Comparison of ENCODE assay signal across 13 mouse cellular contexts in genomic region chr1:33645689-33646088, GRCm38 (mm10). TPM values are rescaled to one million over a fixed set of nuclear protein-coding genes. Genes with fewer than 3 reads are reported as not detected.
A peak's percentile ranks its signal among the peaks of the same experiment; 100 is the strongest.
DNase-seq lines count a peak whose midpoint lies in the region; ATAC-seq and TF ChIP-seq lines count a peak whose summit lies in the region.
"Had no signal": no experiment of that assay in that cellular context is flagged by ENCODE, and none has a peak within 500 bp of the region (broad histone marks: within the 10 kb centered on the region; RNA-seq: fewer than 3 reads in every experiment).

No protein-coding gene starts in this region.

- no peak overlapping the region for H3K9ac ChIP-seq in forebrain, postnatal 0 days
- H3K9ac ChIP-seq: neural tube, embryonic 15.5 days had no signal

- H3K4me1 ChIP-seq in heart, embryonic 10.5 days: peaks cover 5% of the 10 kb centered on the region; the same call in 1 of the 2 replicates
- H3K4me1 ChIP-seq in megakaryocyte, embryonic 14.5 days: peaks cover 39% of the 10 kb centered on the region
- peaks cover 5% of the 10 kb centered on the region; the same call in 1 of the 2 replicates for H3K4me1 ChIP-seq in forebrain, postnatal 0 days (ENCODE audit: insufficient read depth)
- H3K4me1 ChIP-seq: neural tube, embryonic 15.5 days had no signal

- H3K27me3 ChIP-seq in heart, embryonic 10.5 days (ENCODE audit: insufficient read depth, poor library complexity, severe bottlenecking): no peaks in the 10 kb centered on the region
- no peaks in the 10 kb centered on the region for H3K27me3 ChIP-seq in megakaryocyte, embryonic 14.5 days (replicated peaks)
- no peaks in the 10 kb centered on the region for H3K27me3 ChIP-seq in forebrain, postnatal 0 days (ENCODE audit: insufficient read depth, low read length)
- H3K27me3 ChIP-seq: CH12.LX; neural tube, embryonic 15.5 days had no signal

- peaks cover 32% of the 10 kb centered on the region for H3K36me3 ChIP-seq in heart, embryonic 10.5 days
- peaks cover 66% of the 10 kb centered on the region for H3K36me3 ChIP-seq in megakaryocyte, embryonic 14.5 days (replicated peaks; ENCODE audit: low read length)
- H3K36me3 ChIP-seq in forebrain, postnatal 0 days (ENCODE audit: insufficient read depth): 0 out of 2 replicates have a peak, but pooled peaks cover 3% of the 10 kb centered on the region

- no peak for TF ChIP-seq CTCF in forebrain, postnatal 0 days (IDR thresholded peaks at IDR 0.05; ENCODE audit: low read depth)

- intact Hi-C loops in heart, postnatal 14 days (cut with DNase I): loop anchor here (5.0 kb wide), 1 partner anchor 1473 kb away; the partner anchor contains the start of gene Khdrbs2
- intact Hi-C loops in left cerebral cortex, postnatal 36 days (cut with DNase I): loop anchor here (10.0 kb wide), 1 partner anchor 1471 kb away; the partner anchor contains the start of gene Khdrbs2

- H3K9me3 ChIP-seq in heart, embryonic 10.5 days: no peaks in the 10 kb centered on the region
- H3K9me3 ChIP-seq in megakaryocyte, embryonic 14.5 days: peaks cover 3% of the 10 kb centered on the region; the same call in 1 of the 2 replicates
- no peaks in the 10 kb centered on the region for H3K9me3 ChIP-seq in forebrain, postnatal 0 days (ENCODE audit: low read length)
- H3K9me3 ChIP-seq: neural tube, embryonic 15.5 days had no signal

- peak; percentile 10 to 31 for DNase-seq in heart, postnatal 14 days
- no peak for DNase-seq in heart, embryonic 10.5 days (ENCODE audit: low spot score)
- DNase-seq in forebrain, postnatal 0 days: peak; percentile 70
- peak; percentile 72 for DNase-seq in lung, postnatal 36 days
- DNase-seq in left cerebral cortex, postnatal 36 days (ENCODE audit: low spot score in 2 of 2): no peak
- DNase-seq: midbrain, embryonic 14.5 days; thymus, postnatal 14 days had no signal

- H3K4me3 ChIP-seq in heart, embryonic 10.5 days: no peak overlapping the region
- H3K4me3 ChIP-seq in megakaryocyte, embryonic 14.5 days (replicated peaks): peak overlapping the region; percentile 79
- no peak overlapping the region for H3K4me3 ChIP-seq in forebrain, postnatal 0 days (ENCODE audit: low read depth, low read length)
- H3K4me3 ChIP-seq: neural tube, embryonic 15.5 days had no signal

- ATAC-seq in megakaryocyte, adult 5-6 weeks (ENCODE audit: poor library complexity, severe bottlenecking): no peak
- ATAC-seq in forebrain, postnatal 0 days: peak; percentile 59
- no peak for ATAC-seq in cerebellum, adult (ENCODE audit: insufficient number of reproducible peaks, low FRiP score, low TSS enrichment)
- ATAC-seq: intestine, postnatal 0 days had no signal

- WGBS in heart, embryonic 10.5 days: 82% methylated on average over 1 of the region's 1 CpGs
- 65% methylated on average over 1 of the region's 1 CpGs for WGBS in forebrain, postnatal 0 days

- H3K27ac ChIP-seq in heart, embryonic 10.5 days: no peak overlapping the region
- H3K27ac ChIP-seq in forebrain, postnatal 0 days (ENCODE audit: low read depth, low read length): peak overlapping the region; percentile 10; the same call in 1 of the 2 replicates
- H3K27ac ChIP-seq: neural tube, embryonic 15.5 days had no signal

- H3K4me2 ChIP-seq in forebrain, postnatal 0 days (ENCODE audit: low read depth): no peak overlapping the region
- H3K4me2 ChIP-seq: neural tube, embryonic 15.5 days had no signal

RNA-seq across cellular contexts. Expression of gene Prim2, which starts 23.9 kb away (rescaled TPM):
- 1 to 10 TPM; 2.9 to 4.3 TPM for total RNA-seq in heart, postnatal 14 days (2021)
- polyA plus RNA-seq in heart, embryonic 10.5 days (2016; fragmentation: Nextera tagmentation; extraction: Ambion mirVana): 30.1 and 35.0 TPM in 2 replicates
- polyA plus RNA-seq in megakaryocyte, embryonic 14.5 days (2012; ENCODE audit: insufficient read depth, low replicate concordance): 1.4 and 2.1 TPM in 2 replicates
- 35.7 and 45.3 TPM in 2 replicates for total RNA-seq in megakaryocyte, adult 5-6 weeks (2015)
- total RNA-seq in megakaryocyte, adult 5-6 weeks (2017): 48.3 and 51.7 TPM in 2 replicates
- total RNA-seq in forebrain, postnatal 0 days (2014; rRNA removed): 26.9 and 33.4 TPM in 2 replicates
- 17.8 and 18.3 TPM in 2 replicates for polyA plus RNA-seq in forebrain, postnatal 0 days (2015; fragmentation: Nextera tagmentation; extraction: Ambion mirVana)
- total RNA-seq in left cerebral cortex, postnatal 36 days (2021): 1 to 10 TPM; 6.3 to 7.1 TPM

Comparison
In these comparisons a context has a peak if more than half of its experiments do, and no peak if none do; other contexts are left out.
1. DNase-seq: peak in heart, postnatal 14 days (2 of 2), forebrain, postnatal 0 days (single experiment) and lung, postnatal 36 days (single experiment); none in heart, embryonic 10.5 days (single experiment) and left cerebral cortex, postnatal 36 days (0 of 2).